Mouse (Mus musculus) MEL (cell line): ENCODE measurements around the gene Kif5c. TPM values are rescaled to one million over a fixed set of nuclear protein-coding genes. Genes with fewer than 3 reads are reported as not detected.

Experiments used
- DNase-seq: peaks from one replicate; pipeline ENCODE4 v3.0.0; 2011; ENCODE audit warnings: low read depth, low spot score
- H3K27ac ChIP-seq: 2 replicates; pipeline ENCODE4 v1.5.1; 2012; ENCODE audit warnings: low read depth, mild to moderate bottlenecking, control low read depth, low read length, moderate library complexity; ENCODE audit not compliant: control insufficient read depth
- H3K27me3 ChIP-seq, 2 experiments: fragments of 150-350 bp in 1 of 2; sonication (generic) in 1 of 2; 2 replicates each; pipeline ENCODE4 v1.6.1; 2012; ENCODE audit warnings: low read length in 2 of 2, mild to moderate bottlenecking in 2 of 2, improper control_type of control experiment in 1 of 2, moderate library complexity in 1 of 2; ENCODE audit not compliant: insufficient read depth in 2 of 2, control insufficient read depth in 1 of 2
- H3K36me3 ChIP-seq, 2 experiments: 2 replicates each; pipeline ENCODE4 v1.6.1; 2012 to 2014; ENCODE audit warnings: low read length in 2 of 2, improper control_type of control experiment in 1 of 2, inconsistent platforms in 1 of 2, mild to moderate bottlenecking in 1 of 2; ENCODE audit not compliant: insufficient read depth in 2 of 2, control insufficient read depth in 1 of 2
- H3K4me1 ChIP-seq, 2 experiments: fragments of 150-350 bp in 1 of 2; sonication (generic) in 1 of 2; 2 replicates each; pipeline ENCODE4 v1.6.1; 2012; ENCODE audit warnings: low read length in 2 of 2, improper control_type of control experiment in 1 of 2, mild to moderate bottlenecking in 1 of 2; ENCODE audit not compliant: insufficient read depth in 2 of 2, control insufficient read depth in 1 of 2
- H3K4me3 ChIP-seq, 2 experiments: fragments of 150-350 bp in 1 of 2; sonication (generic) in 1 of 2; 2 replicates each; pipeline ENCODE4 v1.5.1; 2012; ENCODE audit warnings: low read depth in 2 of 2, low read length in 2 of 2, mild to moderate bottlenecking in 2 of 2, moderate library complexity in 2 of 2, control low read depth in 1 of 2, improper control_type of control experiment in 1 of 2; ENCODE audit not compliant: control insufficient read depth in 1 of 2, insufficient read depth in 1 of 2
- H3K79me2 ChIP-seq: 2 replicates; pipeline ENCODE4 v1.6.1; 2012; ENCODE audit warnings: mild to moderate bottlenecking, low read length, moderate library complexity; ENCODE audit not compliant: control insufficient read depth, poor library complexity, insufficient read depth
- H3K9ac ChIP-seq: 2 replicates; pipeline ENCODE4 v1.6.1; 2012; ENCODE audit warnings: low read depth, mild to moderate bottlenecking, control low read depth, low read length, moderate library complexity; ENCODE audit not compliant: control insufficient read depth, poor library complexity, severe bottlenecking
- H3K9me3 ChIP-seq: fragments of 150-350 bp; sonication (generic); replicated peaks from 2 replicates; pipeline ENCODE4 v1.6.1; 2012; ENCODE audit warnings: mild to moderate bottlenecking, low read length, improper control_type of control experiment, moderate library complexity; ENCODE audit not compliant: insufficient read depth
- CHD2 ChIP-seq: IDR thresholded peaks from 2 replicates; pipeline ENCODE4 v1.6.1; 2011; ENCODE audit warnings: low read length, improper control_type of control experiment
- EP300 ChIP-seq, 2 experiments: IDR thresholded peaks; 2 replicates each; pipeline ENCODE4 v1.6.1; 2011; ENCODE audit warnings: improper control_type of control experiment in 2 of 2, low read length in 2 of 2, low read depth in 1 of 2, mild to moderate bottlenecking in 1 of 2
- GATA1 ChIP-seq: IDR thresholded peaks from 2 replicates; pipeline ENCODE4 v1.6.1; 2011; ENCODE audit warnings: low read depth, low read length, improper control_type of control experiment
- MAFK ChIP-seq: IDR thresholded peaks from 2 replicates; pipeline ENCODE4 v1.6.1; 2011; ENCODE audit warnings: low read depth, mild to moderate bottlenecking, low read length, improper control_type of control experiment, borderline replicate concordance
- MAX ChIP-seq: IDR thresholded peaks from 2 replicates; pipeline ENCODE4 v1.6.1; 2011; ENCODE audit warnings: low read length, improper control_type of control experiment
- MAZ ChIP-seq: IDR thresholded peaks from 2 replicates; pipeline ENCODE4 v1.6.1; 2012; ENCODE audit warnings: low read depth, mild to moderate bottlenecking, inconsistent platforms, low read length, improper control_type of control experiment
- NRF1 ChIP-seq: IDR thresholded peaks from 2 replicates; pipeline ENCODE4 v1.6.1; 2014; ENCODE audit warnings: low read depth, mild to moderate bottlenecking, inconsistent platforms, low read length, improper control_type of control experiment, moderate library complexity; ENCODE audit not compliant: poor library complexity, insufficient read depth, severe bottlenecking
- POLR2AphosphoS5 ChIP-seq: IDR thresholded peaks from 2 replicates; pipeline ENCODE4 v1.6.1; 2012; ENCODE audit warnings: low read depth, borderline replicate concordance, mild to moderate bottlenecking, inconsistent platforms, low read length, moderate library complexity, mixed read lengths
- RCOR1 ChIP-seq: IDR thresholded peaks from 2 replicates; pipeline ENCODE4 v1.6.1; 2012; ENCODE audit warnings: low read depth, mild to moderate bottlenecking, inconsistent platforms, low read length, improper control_type of control experiment
- SMC3 ChIP-seq: IDR thresholded peaks from 2 replicates; pipeline ENCODE4 v1.6.1; 2011; ENCODE audit warnings: low read depth, low read length, improper control_type of control experiment
- TCF12 ChIP-seq: IDR thresholded peaks from 2 replicates; pipeline ENCODE4 v1.6.1; 2014; ENCODE audit warnings: low read depth, mild to moderate bottlenecking, inconsistent platforms, low read length, improper control_type of control experiment, moderate library complexity
- USF2 ChIP-seq, 2 experiments: IDR thresholded peaks; 2 replicates each; pipeline ENCODE4 v1.6.1; 2011 to 2012; ENCODE audit warnings: improper control_type of control experiment in 2 of 2, low read length in 2 of 2, borderline replicate concordance in 1 of 2, inconsistent platforms in 1 of 2, low read depth in 1 of 2, mild to moderate bottlenecking in 1 of 2; ENCODE audit not compliant: insufficient read depth in 1 of 2
- ZC3H11A ChIP-seq: IDR thresholded peaks from 2 replicates; pipeline ENCODE4 v1.6.1; 2012; ENCODE audit warnings: low read depth, mild to moderate bottlenecking, inconsistent platforms, low read length, improper control_type of control experiment
- ZMIZ1 ChIP-seq: IDR thresholded peaks from 2 replicates; pipeline ENCODE4 v1.6.1; 2012; ENCODE audit warnings: low read depth, mild to moderate bottlenecking, inconsistent platforms, low read length, improper control_type of control experiment, moderate library complexity
- ZNF384 ChIP-seq: IDR thresholded peaks from 2 replicates; pipeline ENCODE4 v1.6.1; 2012; ENCODE audit warnings: low read depth, mild to moderate bottlenecking, inconsistent platforms, low read length, improper control_type of control experiment
- polyA plus RNA-seq, 2 experiments: library from polyadenylated mRNA; stranded (reverse) in 1 of 2; unstranded in 1 of 2; fragments of >175 nt in 1 of 2; fragments of >200 nt in 1 of 2; gene quantifications; 2 replicates each; pipeline versions ENCODE4 v1.2.1 to v1.2.4; 2012; ENCODE audit warnings: low replicate concordance in 2 of 2, low read depth in 1 of 2; ENCODE audit not compliant: insufficient read length in 2 of 2, insufficient read depth in 1 of 2, missing spikeins in 1 of 2
- total RNA-seq: library from RNA; depleted of rRNA; stranded (reverse); fragments of 300-350 nt; gene quantifications from 2 replicates; pipeline ENCODE4 v1.2.3, GENCODE M21; 2012

Kif5c gene
- total and polyA plus RNA-seq, 3 experiments: 0.26 to 0.39 TPM; not detected in 1

DNA sequence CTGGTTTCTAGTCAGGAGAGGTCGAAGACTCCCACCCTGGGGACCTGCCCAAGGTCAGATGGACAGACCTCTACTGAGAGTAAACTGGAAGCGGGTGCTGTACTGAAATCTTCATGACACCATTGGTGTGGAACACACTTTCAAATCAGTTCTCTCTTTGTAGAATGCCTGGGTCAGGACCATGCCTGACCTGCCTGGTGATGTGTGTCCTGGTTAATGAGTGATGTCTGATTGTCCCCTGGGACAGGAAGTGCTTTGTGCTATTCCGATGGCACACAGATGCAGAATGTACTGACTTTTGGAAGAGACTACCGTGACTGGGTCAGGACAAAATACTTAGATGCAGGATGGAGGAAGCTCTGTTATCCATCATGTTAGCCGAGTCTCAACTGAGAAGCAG is 151.3 kb downstream of the Kif5c start:
- Histone ChIP-seq H3K27me3 (no peaks in the 10 kb centered on the region), H3K4me1 (peaks cover 7 to 19% of the 10 kb centered on the region in 2 experiments), H3K9ac (no peak overlapping the region), H3K9me3 (no peaks in the 10 kb centered on the region), H3K79me2 (no peaks in the 10 kb centered on the region), H3K4me3 (no peak overlapping the region), H3K36me3 (peaks cover 0 to 15% of the 10 kb centered on the region in 2 experiments; a peak in 2 of 4 replicates), H3K27ac (no peak overlapping the region)
- DNase-seq: no peak
- TF ChIP-seq NRF1 (no peak), USF2 (IDR thresholded peaks at IDR 0.05; ENCODE audit: borderline replicate concordance in 1 of 2, insufficient read depth in 1 of 2, low read depth in 1 of 2, low read length in 2 of 2) (no peak)

- Histone ChIP-seq H3K27me3 (no peaks in the 10 kb centered on the region), H3K9ac (no peak overlapping the region), H3K9me3 (no peaks in the 10 kb centered on the region), H3K4me1 (peaks cover 7 to 19% of the 10 kb centered on the region in 2 experiments), H3K79me2 (no peaks in the 10 kb centered on the region), H3K27ac (no peak overlapping the region), H3K4me3 (no peak overlapping the region), H3K36me3 (peaks cover 0 to 17% of the 10 kb centered on the region in 2 experiments; a peak in 2 of 4 replicates)
- no peak for TF ChIP-seq USF2 (IDR thresholded peaks at IDR 0.05; ENCODE audit: borderline replicate concordance in 1 of 2, insufficient read depth in 1 of 2, low read depth in 1 of 2, low read length in 2 of 2)
- no peak for TF ChIP-seq POLR2AphosphoS5
- TF ChIP-seq TCF12: no peak
- no peak for TF ChIP-seq MAFK
- no peak for TF ChIP-seq SMC3
- TF ChIP-seq EP300 (IDR thresholded peaks at IDR 0.05; ENCODE audit: low read depth in 1 of 2, low read length in 2 of 2): no peak
- no peak for TF ChIP-seq CHD2
- TF ChIP-seq RCOR1: no peak
- TF ChIP-seq ZMIZ1: no peak
- no peak for TF ChIP-seq ZC3H11A
- TF ChIP-seq MAX: no peak
- no peak for TF ChIP-seq GATA1
- TF ChIP-seq MAZ: no peak
- no peak for TF ChIP-seq NRF1
- TF ChIP-seq ZNF384: no peak
- DNase-seq: no peak
Measured at GRCm38 (mm10) chr2:49771172-49771571, 152.1 kb downstream of the Kif5c start.
